Mouse (Mus musculus): ENCODE results near the gene Agpat1.

Gene Agpat1

GRCm38 (mm10) chr17:34632261-34632691 lies 28.2 kb downstream of the Agpat1 start:
- DNase-seq (ENCODE audit: low read depth, low spot score), result peak; percentile 79

- DNase-seq (ENCODE audit: low read depth, low spot score), result no peak
Measured at GRCm38 (mm10) chr17:34635671-34636070, 31.6 kb downstream of the Agpat1 start.

GRCm38 (mm10) chr17:34637459-34637858 lies 33.4 kb downstream of the Agpat1 start:
- no peak for DNase-seq (ENCODE audit: low read depth, low spot score)

- DNase-seq (ENCODE audit: low read depth, low spot score), result no peak
Measured at GRCm38 (mm10) chr17:34639461-34640255, 35.6 kb downstream of the Agpat1 start.

GRCm38 (mm10) chr17:34640778-34641601 lies 36.9 kb downstream of the Agpat1 start:
- no peak for DNase-seq (ENCODE audit: low read depth, low spot score)

GRCm38 (mm10) chr17:34641945-34642344 lies 37.9 kb downstream of the Agpat1 start:
- DNase-seq (ENCODE audit: low read depth, low spot score), result no peak

GRCm38 (mm10) chr17:34643379-34643778 lies 39.3 kb downstream of the Agpat1 start:
- no peak for DNase-seq (ENCODE audit: low read depth, low spot score)

GRCm38 (mm10) chr17:34643944-34644343 lies 39.9 kb downstream of the Agpat1 start:
- DNase-seq (ENCODE audit: low read depth, low spot score), result no peak

GRCm38 (mm10) chr17:34644608-34645007 lies 40.5 kb downstream of the Agpat1 start, which contains the start of gene Fkbpl:
Fkbpl (plus strand) TSS chr17:34644764.
- DNase-seq (ENCODE audit: low read depth, low spot score), result peak; percentile 98

- no peak for DNase-seq (ENCODE audit: low read depth, low spot score)
Measured at GRCm38 (mm10) chr17:34645256-34645829, 41.3 kb downstream of the Agpat1 start.

GRCm38 (mm10) chr17:34645831-34646511 lies 41.9 kb downstream of the Agpat1 start:
- DNase-seq (ENCODE audit: low read depth, low spot score), result no peak

- DNase-seq (ENCODE audit: low read depth, low spot score), result peak; percentile 98
Measured at GRCm38 (mm10) chr17:34646906-34647787, 43.1 kb downstream of the Agpat1 start, which contains the start of gene Atf6b. Atf6b (plus strand) TSS chr17:34647146.

GRCm38 (mm10) chr17:34648141-34648890 lies 44.3 kb downstream of the Agpat1 start:
- DNase-seq (ENCODE audit: low read depth, low spot score), result no peak

- DNase-seq (ENCODE audit: low read depth, low spot score), result no peak
Measured at GRCm38 (mm10) chr17:34649106-34649864, 45.2 kb downstream of the Agpat1 start.

- DNase-seq (ENCODE audit: low read depth, low spot score), result no peak
Measured at GRCm38 (mm10) chr17:34650781-34651180, 46.7 kb downstream of the Agpat1 start.

GRCm38 (mm10) chr17:34651507-34652221 lies 47.6 kb downstream of the Agpat1 start:
- DNase-seq (ENCODE audit: low read depth, low spot score), result peak; percentile 61

GRCm38 (mm10) chr17:34652546-34652945 lies 48.5 kb downstream of the Agpat1 start:
- no peak for DNase-seq (ENCODE audit: low read depth, low spot score)

GRCm38 (mm10) chr17:34652985-34653384 lies 48.9 kb downstream of the Agpat1 start:
- DNase-seq (ENCODE audit: low read depth, low spot score), result no peak
